Mouse (Mus musculus) embryo, embryonic 10 days (tissue): Measurements from ENCODE around the gene Hist1h1b.
A peak's percentile ranks its signal among the peaks of the same experiment; 100 is the strongest.
"Not testable (repeated sequence)": the region's sequence is repeated elsewhere in the genome, so short reads cannot be mapped to it uniquely, and the experiment has no call there.

ENCODE experiments used
- DNase-seq: peaks from one replicate; pipeline ENCODE4 v3.0.0-alpha.2; 2015; ENCODE audit warnings: low spot score

Gene Hist1h1b

GRCm38 (mm10) chr13:21779767-21780731, at the start of gene Hist1h1b:
Hist1h1b (minus strand) TSS chr13:21780625.
- peak; percentile 90 for DNase-seq

- no peak for DNase-seq
Measured at GRCm38 (mm10) chr13:21828511-21828910, 48.1 kb upstream of the Hist1h1b start.

- DNase-seq, result not testable (repeated sequence)
Measured at GRCm38 (mm10) chr13:21820082-21820890, 39.9 kb upstream of the Hist1h1b start.

GRCm38 (mm10) chr13:21812092-21812491, 31.7 kb upstream of the Hist1h1b start:
- DNase-seq, result not testable (repeated sequence)

DNA sequence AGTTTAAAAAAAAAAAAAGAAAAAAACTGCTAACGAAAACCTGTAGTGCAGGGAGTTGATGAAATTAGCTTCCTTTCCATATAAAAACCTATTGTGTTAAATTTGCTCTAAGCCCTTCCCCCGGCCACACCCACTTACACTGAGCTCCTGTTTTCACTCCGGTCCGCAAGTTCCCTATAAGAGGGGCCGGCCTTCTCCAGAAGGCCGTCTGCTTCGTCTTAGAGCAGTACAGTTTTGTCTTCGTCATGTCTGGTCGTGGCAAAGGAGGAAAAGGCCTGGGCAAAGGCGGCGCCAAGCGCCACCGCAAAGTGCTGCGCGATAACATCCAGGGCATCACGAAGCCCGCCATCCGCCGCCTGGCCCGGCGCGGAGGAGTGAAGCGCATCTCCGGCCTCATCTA, 31.1 kb upstream of the Hist1h1b start, which contains the start of gene Hist1h4m:
Gene Hist1h4m (plus strand): TSS at position 208 of the 400 bp plus-strand sequence.
- DNase-seq, result not testable (repeated sequence)

DNA sequence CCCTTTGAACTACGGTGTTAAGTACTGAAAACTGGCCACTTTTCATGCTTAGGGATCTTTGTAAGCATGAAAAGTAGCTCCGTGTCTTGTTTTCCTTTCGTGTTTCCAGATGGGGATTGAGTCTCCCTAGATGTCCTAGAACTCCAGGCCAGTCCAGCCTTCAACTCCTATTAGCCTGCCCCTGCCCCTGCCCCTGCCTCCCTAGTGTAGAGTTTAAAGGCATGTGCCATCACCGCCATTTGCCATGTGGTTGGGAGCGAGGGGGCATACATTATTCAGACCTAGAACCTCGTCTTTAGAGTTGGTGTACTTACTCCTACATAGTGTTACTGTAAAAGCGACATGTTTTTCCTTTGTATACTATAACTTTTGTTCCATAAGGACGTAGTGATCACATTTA, 30.6 kb upstream of the Hist1h1b start:
- not testable (repeated sequence) for DNase-seq

DNA sequence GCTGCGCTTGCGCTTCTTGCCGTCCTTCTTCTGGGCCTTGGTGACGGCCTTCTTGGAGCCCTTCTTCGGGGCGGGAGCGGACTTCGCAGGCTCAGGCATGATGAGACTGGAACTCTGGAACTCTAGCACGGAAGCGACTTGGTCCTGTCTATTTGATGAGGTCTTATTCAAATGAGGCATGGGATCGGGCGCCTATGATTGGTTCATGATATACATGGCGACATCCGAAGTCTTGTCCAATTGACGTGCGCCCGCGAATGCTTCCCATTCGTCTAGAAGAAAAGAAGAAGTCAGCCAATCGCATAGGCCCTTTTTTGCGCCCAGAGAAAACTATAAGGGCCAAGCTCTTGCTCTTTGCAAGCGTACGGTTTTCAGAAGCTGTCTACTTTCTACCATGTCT, 29.6 kb upstream of the Hist1h1b start, which contains the start of the genes Hist1h2bq and Hist1h2ao:
Gene Hist1h2bq (minus strand): TSS at position 125 of the 400 bp plus-strand sequence.
Gene Hist1h2ao (plus strand): TSS at position 393 of the 400 bp plus-strand sequence.
- DNase-seq, result not testable (repeated sequence)

DNA sequence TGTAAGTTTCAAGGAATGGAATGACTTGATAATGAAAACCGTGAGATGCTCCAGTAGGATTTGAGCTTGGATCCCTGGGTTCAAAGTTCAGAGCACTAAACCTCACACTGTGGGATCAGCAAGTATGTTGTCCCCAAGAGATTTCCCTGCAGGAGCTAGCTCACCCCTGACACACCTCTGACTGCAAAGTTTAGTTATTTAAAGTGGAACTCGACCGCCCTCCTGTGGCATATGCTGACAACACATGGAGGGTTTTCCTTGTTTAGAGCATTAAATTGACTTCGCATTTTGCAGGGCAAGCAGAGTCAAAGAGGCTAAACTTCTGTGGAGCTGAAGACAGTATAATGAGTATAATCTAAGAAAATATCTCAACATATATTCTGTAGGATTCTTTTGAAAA, 22.6 kb upstream of the Hist1h1b start:
- DNase-seq, result not testable (repeated sequence)

GRCm38 (mm10) chr13:21797163-21797562, 16.7 kb upstream of the Hist1h1b start:
- DNase-seq, result not testable (repeated sequence)

DNA sequence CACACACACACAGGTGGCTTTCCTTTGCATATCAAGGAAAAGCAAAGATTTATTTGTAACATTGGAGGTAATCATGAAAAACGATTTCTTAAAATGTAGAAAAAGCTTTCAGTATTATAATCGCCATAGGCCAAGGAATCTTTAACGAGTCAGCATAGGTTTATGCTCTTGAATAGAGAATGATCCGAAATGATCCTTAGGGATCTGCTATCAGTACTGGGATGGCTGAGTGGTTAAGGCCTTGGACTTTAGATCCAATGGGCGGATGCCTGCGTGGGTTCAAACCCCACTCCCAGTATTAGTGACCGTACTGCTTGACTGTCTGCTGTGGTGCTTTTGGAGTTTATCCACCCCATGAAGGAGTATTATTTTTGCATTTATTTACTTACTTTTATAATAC, 15.2 kb upstream of the Hist1h1b start:
- peak; percentile 3 for DNase-seq

GRCm38 (mm10) chr13:21790601-21791283, 10.3 kb upstream of the Hist1h1b start:
- peak; percentile 28 for DNase-seq

GRCm38 (mm10) chr13:21789925-21790324, 9.5 kb upstream of the Hist1h1b start:
- peak; percentile 4 for DNase-seq

- peak; percentile 70 for DNase-seq
Measured at GRCm38 (mm10) chr13:21787760-21788593, 7.6 kb upstream of the Hist1h1b start.

- peak; percentile 96 for DNase-seq
Measured at GRCm38 (mm10) chr13:21786899-21787629, 6.6 kb upstream of the Hist1h1b start, which contains the start of the genes Hist1h2an and Hist1h2bp. Hist1h2an (minus strand) TSS chr13:21787218. Hist1h2bp (plus strand) TSS chr13:21787461.

- DNase-seq, result peak; percentile 73
Measured at GRCm38 (mm10) chr13:21786189-21786898, 5.9 kb upstream of the Hist1h1b start.

- DNase-seq, result peak; percentile 42
Measured at GRCm38 (mm10) chr13:21784311-21784710, 3.9 kb upstream of the Hist1h1b start.

DNA sequence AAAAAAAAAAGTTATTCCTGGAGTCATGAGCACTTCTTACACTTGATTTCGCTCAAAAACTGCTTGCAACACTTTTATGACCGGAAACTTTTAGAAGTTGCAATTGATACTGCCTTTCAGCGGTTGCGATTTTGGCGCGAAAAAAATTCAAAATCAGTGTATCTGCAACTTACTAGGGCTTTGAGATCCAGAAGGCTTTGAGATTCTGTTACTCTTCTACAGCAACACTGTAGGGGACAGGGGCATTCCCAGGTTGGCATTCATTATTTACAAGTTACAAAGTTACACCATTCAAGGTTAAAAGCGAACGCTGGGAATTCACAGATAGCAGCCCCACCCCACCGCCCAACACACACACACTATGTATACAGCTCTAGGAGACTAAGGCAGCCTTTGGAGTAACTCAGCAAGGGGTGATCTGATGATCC, 3.3 kb upstream of the Hist1h1b start:
- DNase-seq, result peak; percentile 68

- DNase-seq, result peak; percentile 88
Measured at GRCm38 (mm10) chr13:21783255-21783617, 2.8 kb upstream of the Hist1h1b start, which contains the start of gene Hist1h3i. Hist1h3i (minus strand) TSS chr13:21783370.
